Mouse (Mus musculus): Measurements from ENCODE around the gene Tll2.

The Tll2 gene

DNA sequence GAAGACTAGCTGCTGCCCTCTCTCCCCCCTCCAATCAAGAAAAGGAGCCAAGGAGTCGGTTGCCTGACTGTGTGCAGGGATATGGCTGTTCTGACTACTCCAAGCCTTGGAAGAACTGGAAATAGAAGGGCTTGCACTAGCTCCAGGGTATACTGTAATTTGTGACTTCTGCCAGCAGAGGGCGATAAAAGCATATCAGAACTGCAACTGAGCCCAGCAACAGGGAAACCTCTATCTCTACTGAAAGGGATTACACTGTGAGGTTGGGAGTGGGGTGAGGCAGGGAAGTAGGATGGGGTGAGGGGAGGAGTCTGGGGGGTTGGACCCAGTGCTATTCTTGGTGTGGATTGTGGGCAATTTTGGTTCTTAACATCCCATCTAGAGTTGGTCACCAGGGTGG lies 119.9 kb downstream of the Tll2 start:
- peak; percentile 81 for DNase-seq

DNA sequence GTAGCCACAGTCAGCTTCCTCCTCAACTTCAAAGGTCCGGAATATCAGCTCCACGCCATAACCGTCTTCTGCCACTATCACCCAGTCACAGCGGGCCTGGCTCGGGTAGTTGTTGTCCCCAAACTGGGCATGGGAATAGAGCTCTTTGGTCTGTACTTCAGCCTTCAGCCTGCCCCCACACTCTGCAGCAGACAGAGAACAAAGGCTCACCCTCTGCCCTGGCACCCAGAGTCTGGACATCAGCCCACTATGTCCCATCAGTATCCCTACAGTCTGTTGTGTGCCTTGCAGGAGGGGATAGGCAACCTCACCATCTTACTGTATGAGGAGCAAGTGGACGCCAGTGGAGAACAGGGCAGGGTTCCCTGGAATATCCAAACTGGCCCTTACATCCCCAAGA lies 120.3 kb downstream of the Tll2 start:
- no peak for DNase-seq

GRCm38 (mm10) chr19:41083646-41084045 lies 123.0 kb downstream of the Tll2 start:
- no peak for DNase-seq

DNA sequence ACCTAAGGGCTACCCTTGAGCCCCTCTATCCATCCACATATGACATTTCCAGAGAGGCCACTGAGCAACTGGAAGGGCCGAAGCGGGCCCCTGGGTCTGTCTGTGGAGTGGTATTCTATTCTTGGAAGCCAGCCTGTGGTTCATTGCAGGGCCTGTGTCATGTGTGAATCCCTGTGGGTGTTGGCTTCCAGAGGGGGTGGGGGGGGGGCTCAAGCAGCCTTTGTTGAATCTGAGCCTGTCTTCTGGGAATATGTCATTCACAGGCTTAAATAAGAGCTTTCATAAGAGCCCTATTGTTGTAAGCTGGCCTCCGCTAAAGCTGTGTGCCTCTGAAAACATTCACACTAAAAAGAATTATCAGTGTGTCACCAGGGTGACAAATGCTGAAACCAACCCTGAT lies 125.0 kb downstream of the Tll2 start:
- no peak for DNase-seq

- no peak for DNase-seq
Measured at GRCm38 (mm10) chr19:41076906-41077305, 129.7 kb downstream of the Tll2 start, which contains the start of gene Opalin. TSS of gene Opalin (minus strand) at chr19:41077113.

DNA sequence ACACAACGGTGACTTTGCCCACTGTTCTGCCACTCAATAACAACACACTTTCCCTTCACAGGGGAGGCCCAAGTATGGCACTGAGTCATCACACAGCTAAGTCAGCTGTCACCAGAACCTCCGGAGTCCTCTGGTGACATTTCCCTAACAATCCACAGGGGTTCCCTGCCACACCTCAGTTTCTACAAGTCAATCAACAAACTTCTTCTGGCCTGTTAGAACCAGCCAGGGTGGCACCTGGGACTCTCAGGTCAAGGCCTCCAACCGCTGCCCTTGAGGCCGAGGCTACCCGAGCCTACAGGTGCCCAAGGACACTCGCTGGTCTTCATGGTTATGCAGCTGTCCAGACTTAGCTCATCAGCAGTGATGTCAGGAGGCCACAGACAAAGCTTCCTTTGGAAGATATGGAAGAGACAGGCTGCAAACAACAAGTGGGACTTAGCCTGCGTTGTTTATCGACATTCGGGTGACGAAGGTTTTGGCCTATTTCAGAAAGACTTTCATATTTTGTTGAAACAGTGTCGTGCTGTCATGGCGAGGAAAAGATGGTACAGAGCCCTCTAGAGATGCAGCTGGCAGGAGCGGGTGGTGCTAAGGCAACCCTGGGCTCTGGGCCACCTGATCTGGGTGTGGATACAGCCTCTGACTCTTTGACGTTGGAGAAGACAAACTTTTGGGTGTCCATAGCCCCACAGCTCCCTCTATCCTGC lies 132.7 kb downstream of the Tll2 start:
- no peak for DNase-seq

GRCm38 (mm10) chr19:41071500-41071899 lies 135.1 kb downstream of the Tll2 start:
- DNase-seq: peak; percentile 93

DNA sequence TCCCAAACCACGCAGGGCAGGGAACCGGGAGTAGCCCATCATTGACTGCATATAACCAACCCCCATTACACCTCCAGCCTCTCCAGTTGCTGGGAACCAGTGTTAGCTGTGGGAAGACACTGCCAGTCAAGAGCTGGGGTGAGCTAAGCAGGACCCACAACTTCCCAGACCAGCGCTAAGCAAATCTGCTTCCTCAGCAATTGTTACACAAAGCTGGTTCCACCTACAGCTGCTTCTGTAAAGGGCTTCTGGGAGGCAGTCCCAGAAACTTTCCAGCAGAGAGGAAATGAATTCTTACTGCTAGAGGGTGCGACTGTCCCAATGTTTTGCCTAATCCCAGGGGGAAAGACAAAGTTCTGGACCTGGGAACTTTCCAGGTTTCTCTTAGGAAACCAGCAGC lies 151.9 kb downstream of the Tll2 start:
- DNase-seq: no peak

- peak; percentile 51 for DNase-seq
Measured at GRCm38 (mm10) chr19:41053530-41053929, 153.1 kb downstream of the Tll2 start.

DNA sequence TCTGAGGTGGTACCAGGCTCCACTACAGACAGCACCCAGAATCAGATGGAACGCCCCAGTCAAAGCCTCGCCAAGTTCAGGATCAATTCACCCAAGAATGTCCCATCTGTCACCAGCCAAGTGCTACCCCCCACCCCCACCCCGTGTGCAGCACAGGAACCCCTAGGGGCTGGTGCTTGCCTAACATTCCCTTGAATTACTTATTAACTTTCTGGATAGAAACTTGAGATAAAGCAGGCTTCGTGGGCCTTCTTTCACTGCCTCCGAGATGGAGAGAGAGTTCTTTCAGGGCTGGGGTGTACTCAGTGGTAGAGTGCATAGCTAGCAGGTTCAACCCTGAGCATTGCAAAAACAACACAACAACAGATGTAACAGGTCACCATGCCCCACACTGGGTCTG lies 154.4 kb downstream of the Tll2 start:
- no peak for DNase-seq

- DNase-seq: no peak
Measured at GRCm38 (mm10) chr19:41051714-41052113, 154.9 kb downstream of the Tll2 start.

GRCm38 (mm10) chr19:41048187-41048559 lies 158.5 kb downstream of the Tll2 start:
- DNase-seq: no peak

GRCm38 (mm10) chr19:41047437-41048186 lies 159.0 kb downstream of the Tll2 start:
- DNase-seq: no peak

GRCm38 (mm10) chr19:41045091-41045770 lies 161.4 kb downstream of the Tll2 start:
- no peak for DNase-seq

- DNase-seq: no peak
Measured at GRCm38 (mm10) chr19:41039110-41039509, 167.5 kb downstream of the Tll2 start.

DNA sequence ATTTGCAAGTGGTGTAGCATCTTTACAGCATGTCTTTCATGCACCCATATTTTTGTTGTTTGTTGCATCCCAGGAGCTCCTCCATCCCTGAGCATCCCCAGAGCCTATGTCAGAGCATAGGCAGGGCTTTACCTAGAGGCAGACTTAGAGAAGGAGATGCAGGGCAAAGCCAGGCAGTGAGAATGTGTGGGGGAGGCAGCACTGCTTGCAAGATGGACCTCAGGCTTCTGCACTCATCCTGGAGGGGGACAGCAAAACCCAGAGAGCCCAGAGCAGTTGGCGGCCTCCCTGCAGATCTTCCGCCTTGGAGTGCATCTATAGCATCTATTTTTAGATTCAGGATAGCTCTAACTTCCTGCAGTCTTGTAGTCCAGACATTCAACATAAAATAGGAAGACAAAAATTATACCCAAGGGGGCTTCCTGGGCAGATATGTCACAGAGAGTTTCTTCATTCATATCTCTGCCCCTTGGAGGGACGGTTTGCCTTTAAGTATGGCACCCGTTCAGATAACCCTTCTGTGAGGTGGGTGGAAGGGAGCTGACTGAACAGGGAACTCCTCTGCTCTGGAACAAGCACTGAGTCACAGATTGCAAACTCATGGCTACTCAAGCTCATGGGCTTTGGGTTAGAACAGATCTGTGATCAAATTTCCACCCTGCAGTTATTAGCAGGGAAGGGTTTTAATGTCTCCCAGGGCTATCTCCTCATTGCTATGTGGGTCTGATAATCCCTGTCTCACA lies 170.7 kb downstream of the Tll2 start:
- DNase-seq: no peak

All from kidney, postnatal 10 days (tissue).